Mouse (Mus musculus) embryonic facial prominence, embryonic 14.5 days (tissue): ENCODE data around the gene Epb41l3. TPM values are rescaled to one million over a fixed set of nuclear protein-coding genes. Genes with fewer than 3 reads are reported as not detected.
A peak's percentile ranks its signal among the peaks of the same experiment; 100 is the strongest.

Source experiments
- ATAC-seq: fragments of 200-750 bp; cut with Nextera tagmentation; 2 replicates; pipeline ENCODE4 v1.8.0; 2017; ENCODE audit warnings: low read depth, moderate number of reproducible peaks, moderate TSS enrichment
- DNase-seq: peaks from one replicate; pipeline ENCODE4 v3.0.0-alpha.2; 2015; ENCODE audit warnings: low spot score
- H3K27ac ChIP-seq: fragments of 300-500 bp; sonication (generic); replicated peaks from 2 replicates; pipeline ENCODE4 v1.5.1; 2014; ENCODE audit warnings: low read depth, mild to moderate bottlenecking, low read length, moderate library complexity
- H3K27me3 ChIP-seq: fragments of 300-500 bp; sonication (generic); replicated peaks from 2 replicates; pipeline ENCODE4 v1.6.1; 2014; ENCODE audit warnings: low read length; ENCODE audit not compliant: control insufficient read depth, insufficient read depth
- H3K36me3 ChIP-seq: fragments of 300-500 bp; sonication (generic); 2 replicates; pipeline ENCODE4 v1.6.1; 2014; ENCODE audit warnings: low read length, mixed read lengths; ENCODE audit not compliant: control insufficient read depth, insufficient read depth
- H3K4me1 ChIP-seq: fragments of 300-500 bp; sonication (generic); 2 replicates; pipeline ENCODE4 v1.6.1; 2014; ENCODE audit warnings: antibody characterized with exemption, low read length; ENCODE audit not compliant: control insufficient read depth, insufficient read depth
- H3K4me2 ChIP-seq: fragments of 300-500 bp; sonication (generic); 2 replicates; pipeline ENCODE4 v1.6.1; 2014; ENCODE audit warnings: low read depth, mild to moderate bottlenecking, low read length, moderate library complexity, mixed read lengths
- H3K4me3 ChIP-seq: fragments of 300-500 bp; sonication (generic); 2 replicates; pipeline ENCODE4 v1.5.1; 2014; ENCODE audit warnings: low read depth, mild to moderate bottlenecking, low read length
- H3K9ac ChIP-seq: fragments of 300-500 bp; sonication (generic); 2 replicates; pipeline ENCODE4 v1.6.1; 2014; ENCODE audit warnings: low read depth, mild to moderate bottlenecking, low read length, moderate library complexity, mixed read lengths
- H3K9me3 ChIP-seq: fragments of 300-500 bp; sonication (generic); 2 replicates; pipeline ENCODE4 v1.6.1; 2016; ENCODE audit warnings: low read length; ENCODE audit not compliant: control insufficient read depth
- WGBS: fragments of 180-500 bp; shearing (Covaris S2); extraction: QIAGEN DNeasy Blood & Tissue Kit; methylation state at CpG from one replicate; pipeline ENCODE4 v1.1.7; 2014; 5-methylcytosine and 5-hydroxymethylcytosine counted together
- polyA plus RNA-seq: library from polyadenylated mRNA; unstranded; fragments of >200 nt; fragmentation: Nextera tagmentation; extraction: Ambion mirVana; gene quantifications from 2 replicates; pipeline ENCODE4 v1.2.1, GENCODE M21; 2014

Gene Epb41l3
- polyA plus RNA-seq, 1 experiment from 2014 or later = 127 TPM

GRCm38 (mm10) chr17:69067937-69068739 lies 7.3 kb upstream of the Epb41l3 start:
- Histone ChIP-seq H3K27me3 (no peaks in the 10 kb centered on the region), H3K4me1 (no peaks in the 10 kb centered on the region), H3K9me3 (no peaks in the 10 kb centered on the region), H3K9ac (no peak overlapping the region), H3K4me3 (no peak overlapping the region), H3K36me3 (no peaks in the 10 kb centered on the region), H3K4me2 (no peak overlapping the region), H3K27ac (no peak overlapping the region)
- DNase-seq (no peak), ATAC-seq (no peak)
- 49% methylated on average over 11 of the region's 11 CpGs for WGBS

GRCm38 (mm10) chr17:69074095-69074494 lies 1.4 kb upstream of the Epb41l3 start:
- Histone ChIP-seq H3K27ac (no peak overlapping the region), H3K36me3 (no peaks in the 10 kb centered on the region), H3K4me3 (no peak overlapping the region), H3K4me1 (no peaks in the 10 kb centered on the region), H3K27me3 (peaks cover 51% of the 10 kb centered on the region), H3K4me2 (no peak overlapping the region), H3K9ac (no peak overlapping the region), H3K9me3 (peaks cover 6% of the 10 kb centered on the region; the same call in 1 of the 2 replicates)
- DNase-seq = no peak
- 79% methylated on average over 4 of the region's 4 CpGs for WGBS
- no peak for ATAC-seq

- ATAC-seq (peak; percentile 68), DNase-seq (peak; percentile 66)
- H3K27me3 ChIP-seq = peaks cover 52% of the 10 kb centered on the region
- H3K4me1 ChIP-seq = no peaks in the 10 kb centered on the region
- H3K9me3 ChIP-seq = peaks cover 6% of the 10 kb centered on the region; the same call in 1 of the 2 replicates
- 3% methylated on average over 14 of the region's 28 CpGs for WGBS
- H3K9ac ChIP-seq = peak overlapping the region; percentile 45
- peak overlapping the region; percentile 54 for H3K4me3 ChIP-seq
- peak overlapping the region; percentile 94 for H3K4me2 ChIP-seq
- H3K27ac ChIP-seq = no peak overlapping the region
- H3K36me3 ChIP-seq = no peaks in the 10 kb centered on the region
Observed at GRCm38 (mm10) chr17:69076238-69076625, 749 bp downstream of the Epb41l3 start.

GRCm38 (mm10) chr17:69076747-69077543 lies 1.5 kb downstream of the Epb41l3 start:
- Histone ChIP-seq H3K9ac (no peak overlapping the region), H3K9me3 (peaks cover 6% of the 10 kb centered on the region; the same call in 1 of the 2 replicates), H3K27me3 (peaks cover 52% of the 10 kb centered on the region), H3K4me3 (peak overlapping the region; percentile 54), H3K4me2 (peak overlapping the region; percentile 94), H3K36me3 (no peaks in the 10 kb centered on the region), H3K4me1 (no peaks in the 10 kb centered on the region), H3K27ac (no peak overlapping the region)
- DNase-seq (no peak), ATAC-seq (no peak)
- WGBS = 3% methylated on average over 23 of the region's 25 CpGs

GRCm38 (mm10) chr17:69077544-69077920 lies 2.0 kb downstream of the Epb41l3 start:
- Histone ChIP-seq H3K27me3 (peaks cover 52% of the 10 kb centered on the region), H3K4me3 (peak overlapping the region; percentile 54; the same call in 1 of the 2 replicates), H3K27ac (no peak overlapping the region), H3K4me1 (no peaks in the 10 kb centered on the region), H3K9ac (no peak overlapping the region), H3K36me3 (no peaks in the 10 kb centered on the region), H3K4me2 (peak overlapping the region; percentile 94), H3K9me3 (peaks cover 6% of the 10 kb centered on the region; the same call in 1 of the 2 replicates)
- ATAC-seq = no peak
- 11% methylated on average over 11 of the region's 11 CpGs for WGBS
- no peak for DNase-seq

- no peaks in the 10 kb centered on the region for H3K36me3 ChIP-seq
- H3K4me2 ChIP-seq = no peak overlapping the region
- H3K4me1 ChIP-seq = no peaks in the 10 kb centered on the region
- ATAC-seq (no peak), DNase-seq (no peak)
- no peak overlapping the region for H3K27ac ChIP-seq
- H3K9me3 ChIP-seq = peaks cover 6% of the 10 kb centered on the region; the same call in 1 of the 2 replicates
- H3K9ac ChIP-seq = no peak overlapping the region
- H3K4me3 ChIP-seq = no peak overlapping the region
- peaks cover 19% of the 10 kb centered on the region for H3K27me3 ChIP-seq
- WGBS = 84% methylated on average over 7 of the region's 7 CpGs
Observed at GRCm38 (mm10) chr17:69082316-69082715, 6.8 kb downstream of the Epb41l3 start.

GRCm38 (mm10) chr17:69091618-69092017 lies 16.1 kb downstream of the Epb41l3 start:
- no peak overlapping the region for H3K9ac ChIP-seq
- 89% methylated on average over 3 of the region's 3 CpGs for WGBS
- H3K36me3 ChIP-seq = no peaks in the 10 kb centered on the region
- no peak for ATAC-seq
- no peaks in the 10 kb centered on the region for H3K27me3 ChIP-seq
- no peak for DNase-seq
- H3K27ac ChIP-seq = no peak overlapping the region
- H3K9me3 ChIP-seq = no peaks in the 10 kb centered on the region
- H3K4me2 ChIP-seq = no peak overlapping the region
- no peak overlapping the region for H3K4me3 ChIP-seq
- H3K4me1 ChIP-seq = no peaks in the 10 kb centered on the region

- H3K9me3 ChIP-seq = no peaks in the 10 kb centered on the region
- H3K9ac ChIP-seq = no peak overlapping the region
- ATAC-seq (no peak), DNase-seq (no peak)
- H3K4me2 ChIP-seq = no peak overlapping the region
- H3K4me1 ChIP-seq = no peaks in the 10 kb centered on the region
- WGBS = 88% methylated on average over 4 of the region's 4 CpGs
- no peaks in the 10 kb centered on the region for H3K27me3 ChIP-seq
- H3K4me3 ChIP-seq = no peak overlapping the region
- H3K27ac ChIP-seq = no peak overlapping the region
- no peaks in the 10 kb centered on the region for H3K36me3 ChIP-seq
Observed at GRCm38 (mm10) chr17:69097068-69097467, 21.6 kb downstream of the Epb41l3 start.
